In the genomic region with DNA sequence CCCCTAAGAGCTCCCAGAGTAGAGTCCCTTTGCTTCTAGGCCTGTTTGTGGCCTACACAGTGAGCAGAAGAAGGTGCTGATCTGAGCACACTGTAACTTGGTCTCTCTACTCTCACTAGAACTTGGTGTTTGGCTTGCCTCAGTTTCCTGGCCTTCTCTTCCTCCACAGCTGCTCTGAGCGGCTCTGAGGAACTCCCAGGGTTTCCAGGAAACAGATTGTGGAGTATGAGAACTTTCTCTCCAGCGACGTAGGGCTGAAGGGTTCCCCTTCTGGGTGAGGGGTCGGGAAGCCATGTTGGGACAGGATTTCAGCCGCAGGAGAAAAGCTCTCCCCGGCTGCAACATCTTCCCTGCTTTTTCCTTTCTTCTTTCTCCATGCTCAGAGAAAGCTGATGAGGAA, we compare ENCODE assay signal across 11 mouse cellular contexts.
A peak's percentile ranks its signal among the peaks of the same experiment; 100 is the strongest.
DNase-seq lines count a peak whose midpoint lies in the region; ATAC-seq lines count a peak whose summit lies in the region.
"Had no signal": no experiment of that assay in that cellular context is flagged by ENCODE, and none has a peak within 500 bp of the region (broad histone marks: within the 10 kb centered on the region; RNA-seq: fewer than 3 reads in every experiment).

No protein-coding gene starts in this region.

- no peaks in the 10 kb centered on the region for H3K27me3 ChIP-seq in heart, embryonic 16.5 days (ENCODE audit: control insufficient read depth, insufficient read depth, low read length)
- no peaks in the 10 kb centered on the region for H3K27me3 ChIP-seq in neural tube, embryonic 15.5 days (replicated peaks)

- peak overlapping the region; percentile 20; the same call in 1 of the 2 replicates for H3K4me2 ChIP-seq in heart, embryonic 16.5 days (ENCODE audit: low read depth, low read length)
- H3K4me2 ChIP-seq in neural tube, embryonic 15.5 days: no peak overlapping the region

- H3K27ac ChIP-seq in heart, embryonic 16.5 days (ENCODE audit: low read length): peak overlapping the region; percentile 61
- H3K27ac ChIP-seq in neural tube, embryonic 15.5 days (replicated peaks): no peak overlapping the region
- H3K27ac ChIP-seq: left cerebral cortex, adult 2 months had no signal

- no peak for DNase-seq in heart, adult 8-10 months (ENCODE audit: low spot score)
- DNase-seq in thymus, postnatal 0 days (ENCODE audit: low spot score): peak; percentile 24
- no peak for DNase-seq in thymus, postnatal 14 days
- peak; percentile 34 for DNase-seq in thymus, postnatal 4 days
- DNase-seq: kidney, adult 11 months; right cerebral cortex, postnatal 14 days had no signal

- H3K9me3 ChIP-seq in heart, embryonic 16.5 days (replicated peaks; ENCODE audit: control insufficient read depth, low read length): no peaks in the 10 kb centered on the region
- H3K9me3 ChIP-seq in neural tube, embryonic 15.5 days (replicated peaks): no peaks in the 10 kb centered on the region

- 54% methylated on average over 6 of the region's 6 CpGs for WGBS in heart, embryonic 16.5 days
- WGBS in neural tube, embryonic 15.5 days: 82% methylated on average over 6 of the region's 6 CpGs

- H3K4me3 ChIP-seq in heart, embryonic 16.5 days (ENCODE audit: low read length): no peak overlapping the region
- no peak overlapping the region for H3K4me3 ChIP-seq in neural tube, embryonic 15.5 days (replicated peaks)
- H3K4me3 ChIP-seq: left cerebral cortex, adult 2 months had no signal

- H3K9ac ChIP-seq in heart, embryonic 16.5 days (ENCODE audit: low read length): no peak overlapping the region
- H3K9ac ChIP-seq in neural tube, embryonic 15.5 days (replicated peaks): no peak overlapping the region

- no peak for ATAC-seq in heart, embryonic 16.5 days (replicated peaks; ENCODE audit: extremely low read depth, insufficient read depth, low FRiP score)
- ATAC-seq in hematopoietic stem cell, adult 5-6 weeks (replicated peaks in 1 of 2; ENCODE audit: insufficient read depth in 1 of 2, low FRiP score in 2 of 2, low TSS enrichment in 1 of 2, low read depth in 1 of 2, poor library complexity in 2 of 2, severe bottlenecking in 2 of 2): peak; percentile 2 to 14; a peak in 1 of 4 replicates
- no peak for ATAC-seq in activated CD4-positive, CD25-positive, alpha-beta regulatory T cell, adult 4 months
- no peak for ATAC-seq in neural tube, embryonic 15.5 days (ENCODE audit: low FRiP score)

- H3K4me1 ChIP-seq in heart, embryonic 16.5 days (ENCODE audit: control insufficient read depth, insufficient read depth, low read length): peaks cover 29% of the 10 kb centered on the region
- 0 out of 2 replicates have a peak, but pooled peaks cover 5% of the 10 kb centered on the region for H3K4me1 ChIP-seq in neural tube, embryonic 15.5 days

- no peaks in the 10 kb centered on the region for H3K36me3 ChIP-seq in heart, embryonic 16.5 days (ENCODE audit: control insufficient read depth, insufficient read depth)
- H3K36me3 ChIP-seq in neural tube, embryonic 15.5 days: no peaks in the 10 kb centered on the region

Comparison
In these comparisons a context has a peak if more than half of its experiments do, and no peak if none do; other contexts are left out.
1. DNase-seq: peak in thymus, postnatal 0 days (single experiment) and thymus, postnatal 4 days (single experiment); none in heart, adult 8-10 months (single experiment) and thymus, postnatal 14 days (single experiment).
2. ATAC-seq: peak in hematopoietic stem cell, adult 5-6 weeks (2 of 2); none in heart, embryonic 16.5 days (single experiment), activated CD4-positive, CD25-positive, alpha-beta regulatory T cell, adult 4 months (single experiment) and neural tube, embryonic 15.5 days (single experiment).